Mouse (Mus musculus): ENCODE results near the gene Agbl4.

DNA sequence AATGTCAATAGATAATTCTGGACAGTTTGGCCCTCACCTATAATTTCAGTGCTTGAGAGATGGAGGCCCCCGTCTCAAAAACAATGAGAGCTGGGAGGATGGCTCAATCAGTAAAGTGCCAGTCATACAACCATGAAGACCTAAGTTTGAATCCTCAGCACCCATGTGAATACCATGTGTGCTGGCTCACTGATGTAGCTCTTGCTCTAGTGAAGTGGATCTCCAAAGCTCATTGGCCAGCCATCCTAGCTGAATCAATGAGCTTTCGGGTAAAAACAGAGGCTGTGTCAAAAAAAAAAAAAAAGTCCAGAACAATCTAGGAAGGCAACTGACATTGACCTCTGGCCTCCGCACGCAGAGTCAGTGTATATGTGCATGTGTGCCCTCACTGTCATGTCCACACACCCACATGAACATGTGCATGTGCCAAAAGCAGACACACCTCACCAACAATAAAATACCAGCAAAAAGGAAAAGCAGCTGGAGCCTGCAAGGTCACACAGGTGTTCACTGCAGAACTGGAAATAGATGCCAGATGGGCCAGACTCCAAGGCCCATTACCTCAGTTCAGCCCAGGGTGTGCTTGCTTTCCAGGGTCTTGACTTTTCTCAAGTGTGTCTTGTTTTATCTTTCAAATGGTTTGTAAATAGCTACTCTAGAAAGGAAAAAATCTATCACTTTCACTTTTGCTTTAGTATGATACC lies 1192.2 kb downstream of the Agbl4 start:
- TF ChIP-seq POLR2A (IDR thresholded peaks at IDR 0.05; ENCODE audit: control insufficient read depth, low read depth, low read length) (no peak), CTCF (IDR thresholded peaks at IDR 0.05; ENCODE audit: control insufficient read depth, insufficient read depth, insufficient replicate concordance, low read depth, low read length) (no peak)

Measured in testis, adult 2 months (tissue).